Mouse (Mus musculus): ENCODE data around the gene Slain2. TPM values are rescaled to one million over a fixed set of nuclear protein-coding genes. Genes with fewer than 3 reads are reported as not detected.
"Not testable (repeated sequence)": the region's sequence is repeated elsewhere in the genome, so short reads cannot be mapped to it uniquely, and the experiment has no call there.

The Slain2 gene
- total RNA-seq, 4 experiments from 2014 or later = 104 to 133 (median 117) TPM

GRCm38 (mm10) chr5:72948136-72948535 is 34.0 kb downstream of the Slain2 start:
- no peak for DNase-seq (ENCODE audit: low spot score in 2 of 2)

- DNase-seq (ENCODE audit: low spot score in 2 of 2) = no peak
These were observed 36.1 kb downstream of the Slain2 start for GRCm38 (mm10) chr5:72950252-72950651.

GRCm38 (mm10) chr5:72953996-72954604 is 40.0 kb downstream of the Slain2 start:
- no peak for DNase-seq (ENCODE audit: low spot score in 2 of 2)

- DNase-seq (ENCODE audit: low spot score in 2 of 2) = no peak
These were observed 43.2 kb downstream of the Slain2 start for GRCm38 (mm10) chr5:72957281-72957680.

GRCm38 (mm10) chr5:72960096-72960495 is 46.0 kb downstream of the Slain2 start:
- DNase-seq (ENCODE audit: low spot score in 2 of 2) = no peak

GRCm38 (mm10) chr5:72965706-72966105 is 51.6 kb downstream of the Slain2 start:
- DNase-seq (ENCODE audit: low spot score in 2 of 2) = no peak

- no peak for DNase-seq (ENCODE audit: low spot score in 2 of 2)
These were observed 58.3 kb downstream of the Slain2 start for GRCm38 (mm10) chr5:72972435-72972834.

GRCm38 (mm10) chr5:72972934-72973333 is 58.8 kb downstream of the Slain2 start:
- DNase-seq (ENCODE audit: low spot score in 2 of 2) = no peak

- DNase-seq (ENCODE audit: low spot score in 2 of 2) = no peak
These were observed 60.5 kb downstream of the Slain2 start, which contains the start of gene Gm10135 for GRCm38 (mm10) chr5:72974602-72975001. Gene Gm10135 (minus strand): TSS chr5:72974702.

GRCm38 (mm10) chr5:72975996-72976395 is 61.9 kb downstream of the Slain2 start:
- DNase-seq (ENCODE audit: low spot score in 2 of 2) = no peak

GRCm38 (mm10) chr5:72976539-72976938 is 62.4 kb downstream of the Slain2 start:
- DNase-seq (ENCODE audit: low spot score in 2 of 2) = no peak

- DNase-seq (ENCODE audit: low spot score in 2 of 2) = no peak
These were observed 70.0 kb downstream of the Slain2 start for GRCm38 (mm10) chr5:72984091-72984490.

- DNase-seq (ENCODE audit: low spot score in 2 of 2) = no peak
These were observed 73.7 kb downstream of the Slain2 start for GRCm38 (mm10) chr5:72987786-72988185.

- no peak for DNase-seq (ENCODE audit: low spot score in 2 of 2)
These were observed 75.7 kb downstream of the Slain2 start for GRCm38 (mm10) chr5:72989756-72990155.

- no peak for DNase-seq (ENCODE audit: low spot score in 2 of 2)
These were observed 78.4 kb downstream of the Slain2 start for GRCm38 (mm10) chr5:72992474-72992873.

GRCm38 (mm10) chr5:72994424-72994823 is 80.3 kb downstream of the Slain2 start:
- no peak for DNase-seq (ENCODE audit: low spot score in 2 of 2)

GRCm38 (mm10) chr5:72994928-72995327 is 80.8 kb downstream of the Slain2 start:
- DNase-seq (ENCODE audit: low spot score in 2 of 2) = no peak

GRCm38 (mm10) chr5:72995379-72995778 is 81.3 kb downstream of the Slain2 start:
- DNase-seq (ENCODE audit: low spot score in 2 of 2) = no peak

- not testable (repeated sequence) for DNase-seq (ENCODE audit: low spot score in 2 of 2)
These were observed 84.4 kb downstream of the Slain2 start for GRCm38 (mm10) chr5:72998546-72998945.

GRCm38 (mm10) chr5:73004046-73004445 is 89.9 kb downstream of the Slain2 start:
- no peak for DNase-seq (ENCODE audit: low spot score in 2 of 2)

GRCm38 (mm10) chr5:73006784-73007581 is 92.9 kb downstream of the Slain2 start, which contains the start of gene Slc10a4:
Gene Slc10a4 (plus strand): TSS chr5:73006883.
- no peak for DNase-seq (ENCODE audit: low spot score in 2 of 2)

- no peak for DNase-seq (ENCODE audit: low spot score in 2 of 2)
These were observed 93.5 kb downstream of the Slain2 start for GRCm38 (mm10) chr5:73007582-73007959.

GRCm38 (mm10) chr5:73008230-73008629 is 94.1 kb downstream of the Slain2 start:
- DNase-seq (ENCODE audit: low spot score in 2 of 2) = not testable (repeated sequence)
